Mouse (Mus musculus) adrenal gland, postnatal 14 days (tissue): ENCODE measurements around the gene Ryk. TPM values are rescaled to one million over a fixed set of nuclear protein-coding genes. Genes with fewer than 3 reads are reported as not detected.

Source experiments
- DNase-seq: peaks from one replicate; pipeline ENCODE4 v3.0.0; 2021; ENCODE audit warnings: mixed read lengths
- total RNA-seq: library from RNA; stranded (reverse); gene quantifications from 2 replicates; pipeline ENCODE4 v1.2.3, GENCODE M21; 2021

The Ryk gene
- total RNA-seq, 1 experiment from 2014 or later, result 56.0 TPM

GRCm38 (mm10) chr9:102951091-102951994 is 116.6 kb downstream of the Ryk start:
- no peak for DNase-seq

- no peak for DNase-seq
Observed at GRCm38 (mm10) chr9:102955866-102956265, 121.1 kb downstream of the Ryk start.

Other genes with a start within 250 kb of the Ryk start
- 286 and 307 TPM in 2 replicates for gene Anapc13, start 208.6 kb upstream of the Ryk start, total RNA-seq
- gene Cep63, start 208.4 kb upstream of the Ryk start, total RNA-seq, result 37.7 and 40.3 TPM in 2 replicates
- gene Amotl2, start 118.2 kb upstream of the Ryk start, total RNA-seq, result 160 and 219 TPM in 2 replicates
- gene Slco2a1, start 153.8 kb downstream of the Ryk start, total RNA-seq, result 6.2 and 7.3 TPM in 2 replicates